Mouse (Mus musculus) liver, embryonic 14.5 days (tissue): Measurements from ENCODE around the gene Crybb3.

Experiments
- CTCF ChIP-seq: IDR thresholded peaks from 2 replicates; pipeline ENCODE4 v1.5.1; 2016; ENCODE audit warnings: antibody characterized with exemption, low read depth, control low read depth
- EP300 ChIP-seq: IDR thresholded peaks from 2 replicates; pipeline ENCODE4 v1.6.1; 2016; ENCODE audit warnings: antibody characterized with exemption, low read depth

DNA sequence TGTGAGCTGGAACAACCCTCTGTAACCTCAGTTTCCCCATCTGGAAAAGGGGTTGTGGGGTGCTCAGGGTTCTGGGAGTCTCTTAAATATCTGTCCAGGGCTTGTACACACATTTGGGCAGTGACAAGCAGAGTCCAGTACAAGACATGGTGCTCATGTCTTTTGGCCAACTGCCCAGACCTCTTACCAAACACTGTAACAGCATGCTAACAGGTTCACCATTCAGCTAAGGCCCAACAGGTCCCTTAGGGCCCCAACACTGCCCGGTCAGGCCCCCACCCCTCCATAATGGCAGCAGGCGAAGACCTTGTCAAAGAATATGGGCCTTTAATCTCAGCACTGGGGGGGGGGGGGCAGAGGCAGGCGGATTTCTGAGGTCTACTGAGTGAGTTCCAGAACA lies 26.3 kb upstream of the Crybb3 start:
- TF ChIP-seq CTCF = no peak
- no peak for TF ChIP-seq EP300
